Mouse (Mus musculus) erythroblast, embryonic 14.5 days (primary cell): ENCODE data around the gene Stk11.

Experiments
- GATA1 ChIP-seq: IDR thresholded peaks from 2 replicates; pipeline ENCODE4 v1.6.1; 2012; ENCODE audit warnings: low read length, inconsistent platforms, mixed read lengths
- TAL1 ChIP-seq: IDR thresholded peaks from 3 replicates; pipeline ENCODE4 v1.6.1; 2012; ENCODE audit warnings: low read length, inconsistent platforms, mixed read lengths

- TF ChIP-seq TAL1: no peak
- TF ChIP-seq GATA1: no peak
Measured at GRCm38 (mm10) chr10:80170601-80171021, 55.0 kb downstream of the Stk11 start.
